Comparison of ENCODE assay signal across 25 mouse cellular contexts in the genomic region with DNA sequence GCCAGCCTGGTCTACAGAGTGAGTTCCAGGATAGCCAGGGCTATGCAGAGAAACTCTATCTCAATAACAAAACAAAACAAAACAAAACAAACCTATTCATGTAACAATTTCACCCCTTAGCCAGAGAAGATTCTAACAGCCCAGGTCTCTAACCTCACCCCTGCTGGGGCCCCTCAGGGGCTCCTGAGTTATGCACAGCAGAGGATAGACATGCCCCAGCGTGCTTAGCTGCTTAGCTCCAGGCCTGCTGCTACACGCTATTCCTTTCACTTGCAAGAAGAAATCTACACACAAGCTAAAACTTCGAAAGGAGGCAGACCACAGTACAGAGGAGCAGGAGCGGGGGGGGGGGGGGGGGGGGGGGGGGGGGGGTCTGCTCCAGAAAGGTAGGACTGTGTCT. TPM values are rescaled to one million over a fixed set of nuclear protein-coding genes. Genes with fewer than 3 reads are reported as not detected.
DNase-seq lines count a peak whose midpoint lies in the region; ATAC-seq and TF ChIP-seq lines count a peak whose summit lies in the region.
"Had no signal": no experiment of that assay in that cellular context is flagged by ENCODE, and none has a peak within 500 bp of the region (broad histone marks: within the 10 kb centered on the region; RNA-seq: fewer than 3 reads in every experiment).

No protein-coding gene starts in this region.

- peaks cover 51% of the 10 kb centered on the region for H3K4me1 ChIP-seq in heart, embryonic 13.5 days
- H3K4me1 ChIP-seq in CH12.LX (ENCODE audit: control insufficient read depth in 1 of 2, insufficient read depth in 2 of 2) (peaks cover 19 to 58% of the 10 kb centered on the region in 2 experiments), G1E (ENCODE audit: insufficient read depth, low read depth, low read length) (peaks cover 46% of the 10 kb centered on the region)
- peaks cover 24% of the 10 kb centered on the region for H3K4me1 ChIP-seq in embryonic facial prominence, embryonic 13.5 days

- H3K9me3 ChIP-seq in heart, embryonic 13.5 days, result no peaks in the 10 kb centered on the region
- H3K9me3 ChIP-seq in CH12.LX (replicated peaks; ENCODE audit: low read length) (no peaks in the 10 kb centered on the region), G1E (replicated peaks) (no peaks in the 10 kb centered on the region)
- H3K9me3 ChIP-seq in embryonic facial prominence, embryonic 13.5 days, result no peaks in the 10 kb centered on the region
- H3K9me3 ChIP-seq: hindbrain, embryonic 15.5 days; limb, embryonic 12.5 days; midbrain, embryonic 12.5 days; neural tube, embryonic 15.5 days had no signal

- TF ChIP-seq CTCF in CH12.LX (conservative IDR thresholded peaks at IDR 0.05 in 1 of 2, IDR thresholded peaks at IDR 0.05 in 1 of 2; ENCODE audit: low read depth in 2 of 2, low read length in 2 of 2) (no peak), G1E (IDR thresholded peaks at IDR 0.05; ENCODE audit: low read depth, low read length) (no peak)

- intact Hi-C loops in heart, postnatal 25 days (cut with DNase I), result no loop called here
- intact Hi-C loops in gastrocnemius, postnatal 36 days (cut with DNase I), result no loop called here

- no peaks in the 10 kb centered on the region for H3K36me3 ChIP-seq in heart, embryonic 13.5 days
- H3K36me3 ChIP-seq in CH12.LX (replicated peaks in 1 of 2; ENCODE audit: control insufficient read depth in 1 of 2, insufficient read depth in 1 of 2, low read length in 1 of 2), result no peaks in the 10 kb centered on the region
- H3K36me3 ChIP-seq in G1E (replicated peaks), result no peaks in the 10 kb centered on the region
- no peaks in the 10 kb centered on the region for H3K36me3 ChIP-seq in embryonic facial prominence, embryonic 13.5 days
- H3K36me3 ChIP-seq: hindbrain, embryonic 15.5 days; limb, embryonic 12.5 days; midbrain, embryonic 12.5 days; neural tube, embryonic 15.5 days had no signal

- ATAC-seq in heart, embryonic 13.5 days (ENCODE audit: extremely low read depth, insufficient number of reproducible peaks, low FRiP score, low TSS enrichment), result no peak
- ATAC-seq in G1E (ENCODE audit: extremely low read depth, insufficient number of reproducible peaks, low FRiP score, poor library complexity, severe bottlenecking), result no peak
- no peak; the same call in 1 of the 2 replicates for ATAC-seq in embryonic facial prominence, embryonic 13.5 days (ENCODE audit: insufficient number of reproducible peaks, insufficient read depth, low FRiP score, low TSS enrichment, low read depth)
- ATAC-seq: forebrain, postnatal 0 days; intestine, embryonic 16.5 days had no signal

- dilution Hi-C loops in CH12.LX (cut with MboI; ENCODE audit: extremely low pct_ligation_motif_present, extremely low pct_unique_long_range_greater_than_20kb, low sequenced_read_pairs), result no loop called here

- no peak overlapping the region for H3K4me2 ChIP-seq in heart, embryonic 13.5 days
- H3K4me2 ChIP-seq in CH12.LX (ENCODE audit: insufficient read depth, low read depth, poor library complexity, severe bottlenecking), result no peak overlapping the region
- no peak overlapping the region for H3K4me2 ChIP-seq in embryonic facial prominence, embryonic 13.5 days
- H3K4me2 ChIP-seq: hindbrain, embryonic 15.5 days; limb, embryonic 12.5 days; midbrain, embryonic 12.5 days; neural tube, embryonic 15.5 days had no signal

- TF ChIP-seq POLR2A in CH12.LX (IDR thresholded peaks at IDR 0.05; ENCODE audit: low read depth, low read length), result no peak

- H3K9ac ChIP-seq in heart, embryonic 13.5 days, result peak overlapping the region; percentile 47; the same call in 1 of the 2 replicates
- no peak overlapping the region for H3K9ac ChIP-seq in CH12.LX (ENCODE audit: insufficient read depth, low read depth)
- H3K9ac ChIP-seq in embryonic facial prominence, embryonic 13.5 days, result no peak overlapping the region
- H3K9ac ChIP-seq: forebrain, postnatal 0 days; hindbrain, embryonic 15.5 days; limb, embryonic 12.5 days; midbrain, embryonic 12.5 days; neural tube, embryonic 15.5 days had no signal

- peak; percentile 46 for TF ChIP-seq EP300 in CH12.LX (IDR thresholded peaks at IDR 0.05; ENCODE audit: low read length)

- no peak overlapping the region for H3K4me3 ChIP-seq in heart, embryonic 13.5 days
- no peak overlapping the region for H3K4me3 ChIP-seq in CH12.LX (replicated peaks in 1 of 3; ENCODE audit: low read depth in 2 of 3, low read length in 2 of 3, poor library complexity in 1 of 3)
- no peak overlapping the region; the same call in 1 of the 2 replicates for H3K4me3 ChIP-seq in G1E (ENCODE audit: low read depth, low read length)
- H3K4me3 ChIP-seq in embryonic facial prominence, embryonic 13.5 days, result no peak overlapping the region
- H3K4me3 ChIP-seq: heart, adult 2 months; hindbrain, embryonic 15.5 days; layer of hippocampus, adult 2 months; left cerebral cortex, adult 2 months; limb, embryonic 12.5 days; midbrain, embryonic 12.5 days; myocyte; neural tube, embryonic 15.5 days had no signal

- no peak for TF ChIP-seq RAD21 in CH12.LX (IDR thresholded peaks at IDR 0.05; ENCODE audit: low read depth, low read length)

- WGBS in heart, embryonic 13.5 days, result 26% methylated on average over 3 of the region's 4 CpGs
- 30% methylated on average over 3 of the region's 4 CpGs for WGBS in embryonic facial prominence, embryonic 13.5 days

- no peak overlapping the region for H3K27ac ChIP-seq in heart, embryonic 13.5 days (replicated peaks)
- peak overlapping the region; percentile 65; the same call in 1 of the 2 replicates for H3K27ac ChIP-seq in CH12.LX (ENCODE audit: insufficient read depth, low read depth)
- peak overlapping the region; percentile 49; the same call in 1 of the 2 replicates for H3K27ac ChIP-seq in embryonic facial prominence, embryonic 13.5 days
- H3K27ac ChIP-seq: heart, adult 2 months; hindbrain, embryonic 15.5 days; layer of hippocampus, adult 2 months; left cerebral cortex, adult 2 months; midbrain, embryonic 12.5 days; neural tube, embryonic 15.5 days had no signal

- no peaks in the 10 kb centered on the region for H3K27me3 ChIP-seq in heart, embryonic 13.5 days (replicated peaks)
- H3K27me3 ChIP-seq in CH12.LX (replicated peaks) (no peaks in the 10 kb centered on the region), G1E (ENCODE audit: insufficient read depth, low read length) (peaks cover 7% of the 10 kb centered on the region)
- no peaks in the 10 kb centered on the region for H3K27me3 ChIP-seq in embryonic facial prominence, embryonic 13.5 days
- H3K27me3 ChIP-seq: hindbrain, embryonic 15.5 days; limb, embryonic 12.5 days; neural tube, embryonic 15.5 days had no signal

- H3K79me2 ChIP-seq in CH12.LX (replicated peaks; ENCODE audit: control insufficient read depth, extremely low read depth, insufficient read depth, poor library complexity, severe bottlenecking), result no peaks in the 10 kb centered on the region

- in situ Hi-C loops in CH12.LX (cut with MboI; ENCODE audit: low pct_ligation_motif_present, low pct_unique_long_range_greater_than_20kb, low sequenced_read_pairs), result no loop called here

- no peak for DNase-seq in heart, postnatal 25 days (ENCODE audit: low spot score)
- DNase-seq in CH12.LX (ENCODE audit: extremely low read depth) (no peak), G1E (ENCODE audit: low spot score) (peak; percentile 72)
- no peak for DNase-seq in kidney, postnatal 14 days
- DNase-seq in kidney, postnatal 25 days, result no peak
- DNase-seq in gastrocnemius, postnatal 36 days, result no peak
- DNase-seq: adrenal gland, postnatal 14 days; B cell, adult 2 months; forebrain, postnatal 0 days; heart, adult 2 months; heart, postnatal 10 days; lung, adult 18-20 months; lung, postnatal 36 days; retina, postnatal 1 day; thymus, adult 2 months had no signal

TF ChIP-seq in CH12.LX, 34 proteins besides CTCF, POLR2A, EP300 and RAD21 (continues in another document):
- TF ChIP-seq MAZ (IDR thresholded peaks at IDR 0.05; ENCODE audit: low read depth, low read length) (0 out of 2 replicates have a peak, but pooled peaks have one; percentile 28), MAX (IDR thresholded peaks at IDR 0.05; ENCODE audit: low read length) (no peak), NELFE (IDR thresholded peaks at IDR 0.05; ENCODE audit: low read depth, low read length) (no peak), JUN (IDR thresholded peaks at IDR 0.05; ENCODE audit: insufficient read depth, low read depth, low read length) (no peak), RCOR1 (conservative IDR thresholded peaks at IDR 0.05; ENCODE audit: low read depth, low read length) (no peak), CHD1 (IDR thresholded peaks at IDR 0.05; ENCODE audit: low read depth, low read length) (peak; percentile 98), USF2 (conservative IDR thresholded peaks at IDR 0.05; ENCODE audit: low read depth, low read length) (no peak), MYC (IDR thresholded peaks at IDR 0.05; ENCODE audit: low read depth, low read length) (no peak), BHLHE40 (IDR thresholded peaks at IDR 0.05; ENCODE audit: low read depth, low read length) (0 out of 2 replicates have a peak, but pooled peaks have one; percentile 5), E2F4 (IDR thresholded peaks at IDR 0.05; ENCODE audit: insufficient replicate concordance, low read depth, low read length) (no peak), ZC3H11A (IDR thresholded peaks at IDR 0.05; ENCODE audit: low read depth, low read length) (no peak), SIN3A (IDR thresholded peaks at IDR 0.05; ENCODE audit: low read length) (0 out of 2 replicates have a peak, but pooled peaks have one; percentile 22), ZNF384 (IDR thresholded peaks at IDR 0.05; ENCODE audit: low read depth, low read length) (no peak), HCFC1 (IDR thresholded peaks at IDR 0.05; ENCODE audit: low read depth, low read length) (no peak), TCF12 (IDR thresholded peaks at IDR 0.05; ENCODE audit: low read depth, low read length) (peak; percentile 51; the same call in 1 of the 2 replicates), POLR2AphosphoS2 (IDR thresholded peaks at IDR 0.05; ENCODE audit: low read depth, low read length) (no peak), ELF1 (IDR thresholded peaks at IDR 0.05; ENCODE audit: low read depth, low read length) (no peak), UBTF (IDR thresholded peaks at IDR 0.05; ENCODE audit: low read depth, low read length) (no peak), ETS1 (conservative IDR thresholded peaks at IDR 0.05; ENCODE audit: low read depth, low read length) (no peak; the same call in 1 of the 2 replicates)

RNA-seq across cellular contexts. Expression of a gene that starts 4.3 kb away (rescaled TPM):
- polyA plus RNA-seq in heart, embryonic 13.5 days (2015; fragmentation: Nextera tagmentation; extraction: Ambion mirVana), result 41.5 and 42.4 TPM in 2 replicates
- 10 to 100 TPM; 44.5 to 48.7 TPM for total RNA-seq in heart, postnatal 25 days (2021)
- total RNA-seq in CH12.LX (2012; rRNA removed), result 34.0 and 35.1 TPM in 2 replicates
- total RNA-seq in CH12.LX (2014; rRNA removed), result 29.5 and 33.6 TPM in 2 replicates
- polyA plus RNA-seq in CH12.LX (2012; ENCODE audit: insufficient read length, low read depth), result 76.1 and 84.5 TPM in 2 replicates
- 144 and 153 TPM in 2 replicates for total RNA-seq in G1E (2014; fragmentation: Nextera tagmentation)
- total RNA-seq in G1E (2017), result 42.5 and 54.5 TPM in 2 replicates
- 69.5 and 82.4 TPM in 2 replicates for polyA plus RNA-seq in G1E (2012)
- 61.4 and 62.3 TPM in 2 replicates for polyA plus RNA-seq in embryonic facial prominence, embryonic 13.5 days (2015; fragmentation: Nextera tagmentation; extraction: Ambion mirVana)
- total RNA-seq in gastrocnemius, postnatal 36 days (2021), result 10 to 100 TPM; 12.7 to 17.3 TPM
